Mouse (Mus musculus) heart, postnatal 25 days (tissue): ENCODE measurements around the gene Cd209d. TPM values are rescaled to one million over a fixed set of nuclear protein-coding genes. Genes with fewer than 3 reads are reported as not detected.
"Not testable (repeated sequence)": the region's sequence is repeated elsewhere in the genome, so short reads cannot be mapped to it uniquely, and the experiment has no call there.

ENCODE experiments used
- DNase-seq: peaks from one replicate; pipeline ENCODE4 v3.0.0; 2022; ENCODE audit warnings: low spot score
- intact Hi-C: fragments of 180-260 bp; cut with DNase I; formaldehyde crosslinking; loops from one replicate; pipeline ENCODE4 v1.15.1; 2025
- total RNA-seq, 2 experiments: library from RNA; stranded (reverse); gene quantifications; 2 replicates each; pipeline ENCODE4 v1.2.3; 2021

Cd209d gene
- total RNA-seq, result not detected

GRCm38 (mm10) chr8:3878455-3878854 lies at the start of gene Cd209d:
TSS of gene Cd209d (minus strand) at chr8:3878555.
- intact Hi-C loops, result no loop called here
- no peak for DNase-seq

GRCm38 (mm10) chr8:3926744-3927143 lies 48.4 kb upstream of the Cd209d start, which contains the start of gene Cd209b:
TSS of gene Cd209b (minus strand) at chr8:3926844.
- DNase-seq, result no peak
- intact Hi-C loops, result no loop called here

GRCm38 (mm10) chr8:3876121-3876520 lies 2.2 kb downstream of the Cd209d start:
- intact Hi-C loops, result no loop called here

GRCm38 (mm10) chr8:3862736-3863135 lies 15.6 kb downstream of the Cd209d start:
- intact Hi-C loops, DNase-seq: not testable (repeated sequence)

More at GRCm38 (mm10) chr8:3876121-3876520, 2.2 kb downstream of the Cd209d start:
- DNase-seq, result no peak

GRCm38 (mm10) chr8:3854209-3854608 lies 24.1 kb downstream of the Cd209d start, which contains the start of gene Cd209e:
TSS of gene Cd209e (minus strand) at chr8:3854309.
- no peak for DNase-seq
- intact Hi-C loops, result no loop called here

Other genes starting within 250 kb of the Cd209d start
- gene Stxbp2, start 247.6 kb downstream of the Cd209d start, total RNA-seq, result 1 to 10 TPM; 4.5 to 4.8 TPM
- gene Retn, start 222.8 kb downstream of the Cd209d start, total RNA-seq, result 1 to 10 TPM in 1 of 2 experiments, under 1 TPM in 1; 0.70 to 3.7 TPM
- gene Mcemp1, start 212.8 kb downstream of the Cd209d start, total RNA-seq, result under 1 TPM; 0.22 to 0.34 TPM
- gene Fcor, start 206.2 kb downstream of the Cd209d start, total RNA-seq, result 1 to 10 TPM in 1 of 2 experiments, not detected in 1; 2.2 TPM
- 10 to 100 TPM; 19.1 to 19.3 TPM for gene Trappc5, start 202.3 kb downstream of the Cd209d start, total RNA-seq
- under 1 TPM; 0.29 to 0.59 TPM for gene Fcer2a, start 184.4 kb downstream of the Cd209d start, total RNA-seq
- under 1 TPM; 0.65 to 0.67 TPM for gene Clec4g, start 157.9 kb downstream of the Cd209d start, total RNA-seq
- gene Cd209a, start 129.6 kb downstream of the Cd209d start, total RNA-seq, result under 1 TPM; 0.22 to 0.42 TPM
- gene Cd209e, start 24.2 kb downstream of the Cd209d start, total RNA-seq, result not detected
- gene Cd209b, start 48.3 kb upstream of the Cd209d start, total RNA-seq, result under 1 TPM; 0.28 to 0.36 TPM
- gene Cd209c, start 76.2 kb upstream of the Cd209d start, total RNA-seq, result not detected
- gene Cd209f, start 227.3 kb upstream of the Cd209d start, total RNA-seq, result under 1 TPM; 0.21 to 0.42 TPM